ENCODE assay signal across 9 mouse cellular contexts in genomic region chr5:116322365-116323027, GRCm38 (mm10). TPM values are rescaled to one million over a fixed set of nuclear protein-coding genes. Genes with fewer than 3 reads are reported as not detected.
DNase-seq lines count a peak whose midpoint lies in the region; ATAC-seq and TF ChIP-seq lines count a peak whose summit lies in the region.
"Had no signal": no experiment of that assay in that cellular context is flagged by ENCODE, and none has a peak within 500 bp of the region (broad histone marks: within the 10 kb centered on the region; RNA-seq: fewer than 3 reads in every experiment).

No protein-coding gene starts in this region.

- H3K4me3 ChIP-seq in hindbrain, postnatal 0 days (ENCODE audit: low read length): no peak overlapping the region
- H3K4me3 ChIP-seq in midbrain, embryonic 11.5 days (ENCODE audit: low read depth, low read length): no peak overlapping the region
- no peak overlapping the region for H3K4me3 ChIP-seq in gastrocnemius, adult 2 months

- peak overlapping the region; percentile 11 for H3K4me2 ChIP-seq in hindbrain, postnatal 0 days (ENCODE audit: low read depth, low read length)
- H3K4me2 ChIP-seq in midbrain, embryonic 11.5 days: no peak overlapping the region

- ATAC-seq in hindbrain, postnatal 0 days: peak; percentile 90
- peak; percentile 48; the same call in 1 of the 2 replicates for ATAC-seq in midbrain, embryonic 11.5 days (ENCODE audit: low FRiP score)

- TF ChIP-seq CTCF in hindbrain, postnatal 0 days (IDR thresholded peaks at IDR 0.05; ENCODE audit: low read depth): peak; percentile 20
- TF ChIP-seq CTCF in gastrocnemius, adult 2 months (IDR thresholded peaks at IDR 0.05): no peak

- no peaks in the 10 kb centered on the region for H3K36me3 ChIP-seq in hindbrain, postnatal 0 days (ENCODE audit: insufficient read depth, low read length)
- no peaks in the 10 kb centered on the region for H3K36me3 ChIP-seq in midbrain, embryonic 11.5 days (ENCODE audit: control insufficient read depth, insufficient read depth, low read length)

- H3K27me3 ChIP-seq in hindbrain, postnatal 0 days (ENCODE audit: insufficient read depth, low read length): no peaks in the 10 kb centered on the region
- H3K27me3 ChIP-seq in midbrain, embryonic 11.5 days (ENCODE audit: control insufficient read depth, insufficient read depth, low read length): no peaks in the 10 kb centered on the region

- H3K27ac ChIP-seq in hindbrain, postnatal 0 days: peak overlapping the region; percentile 51; the same call in 1 of the 2 replicates
- no peak overlapping the region for H3K27ac ChIP-seq in midbrain, embryonic 11.5 days (ENCODE audit: low read depth, low read length)
- no peak overlapping the region for H3K27ac ChIP-seq in gastrocnemius, adult 2 months
- H3K27ac ChIP-seq: macrophage had no signal

- DNase-seq in left cerebral cortex, adult 18-20 months (ENCODE audit: low spot score in 2 of 2): peak; percentile 6 to 7
- no peak for DNase-seq in left cerebral cortex, adult 11 months (ENCODE audit: low spot score)
- DNase-seq in hindbrain, postnatal 0 days (ENCODE audit: low spot score): peak; percentile 84
- DNase-seq in midbrain, embryonic 11.5 days (ENCODE audit: low spot score, missing footprints): no peak
- no peak for DNase-seq in heart, adult 9 months (ENCODE audit: low spot score in 2 of 2)
- DNase-seq in gastrocnemius, adult 2 months: no peak
- no peak for DNase-seq in B cell, adult 2 months
- DNase-seq in heart, adult 18-20 months: no peak

- no peak overlapping the region for H3K9ac ChIP-seq in hindbrain, postnatal 0 days (replicated peaks; ENCODE audit: low read length)
- H3K9ac ChIP-seq in midbrain, embryonic 11.5 days (ENCODE audit: low read length): no peak overlapping the region

- WGBS in hindbrain, postnatal 0 days: 13% methylated on average over 15 of the region's 15 CpGs
- 51% methylated on average over 15 of the region's 15 CpGs for WGBS in midbrain, embryonic 11.5 days

- no peaks in the 10 kb centered on the region for H3K9me3 ChIP-seq in hindbrain, postnatal 0 days (ENCODE audit: low read length)
- H3K9me3 ChIP-seq in midbrain, embryonic 11.5 days (ENCODE audit: control insufficient read depth, low read length): no peaks in the 10 kb centered on the region

- intact Hi-C loops in gastrocnemius, adult 2 months (cut with DNase I): no loop called here

- H3K4me1 ChIP-seq in hindbrain, postnatal 0 days (ENCODE audit: insufficient read depth, low read length): 0 out of 2 replicates have a peak, but pooled peaks cover 12% of the 10 kb centered on the region
- peaks cover 13% of the 10 kb centered on the region for H3K4me1 ChIP-seq in midbrain, embryonic 11.5 days (ENCODE audit: control insufficient read depth, insufficient read depth, low read length)

RNA-seq across cellular contexts. Expression of gene Ccdc60, which starts 33.7 kb away (rescaled TPM):
- under 1 TPM in 1 of 2 experiments, not detected in 1; 0.23 TPM for total RNA-seq in left cerebral cortex, adult 18-20 months (2021)
- total RNA-seq in hindbrain, postnatal 0 days (2014; rRNA removed): 0.73 and 0.79 TPM in 2 replicates
- 2.3 and 2.7 TPM in 2 replicates for polyA plus RNA-seq in hindbrain, postnatal 0 days (2015; fragmentation: Nextera tagmentation; extraction: Ambion mirVana)
- 1.9 and 2.7 TPM in 2 replicates for polyA plus RNA-seq in midbrain, embryonic 11.5 days (2014; fragmentation: Nextera tagmentation; extraction: Ambion mirVana)
- total RNA-seq in gastrocnemius, adult 2 months (2021): not detected
- under 1 TPM in 1 of 2 experiments, not detected in 1; 0.08 TPM for total RNA-seq in heart, adult 18-20 months (2021)
- polyA plus RNA-seq: macrophage had no signal

Comparison
In these comparisons a context has a peak if more than half of its experiments do, and no peak if none do; other contexts are left out.
1. DNase-seq: peak in left cerebral cortex, adult 18-20 months (2 of 2) and hindbrain, postnatal 0 days (single experiment); none in left cerebral cortex, adult 11 months (single experiment), midbrain, embryonic 11.5 days (single experiment), heart, adult 9 months (0 of 2), gastrocnemius, adult 2 months (single experiment), B cell, adult 2 months (0 of 2) and heart, adult 18-20 months (0 of 2).